Mouse (Mus musculus) E14TG2a.4 (cell line): ENCODE measurements around the gene Tmem38a.

ENCODE experiments used
- H3K27me3 ChIP-seq: 2 replicates; pipeline ENCODE4 v1.6.1; 2014; ENCODE audit warnings: low read length, control low read depth; ENCODE audit not compliant: insufficient read depth
- H3K36me3 ChIP-seq: 2 replicates; pipeline ENCODE4 v1.6.1; 2014; ENCODE audit warnings: low read length, control low read depth; ENCODE audit not compliant: insufficient read depth
- H3K4me1 ChIP-seq: replicated peaks from 2 replicates; pipeline ENCODE4 v1.6.1; 2014; ENCODE audit warnings: low read depth, low read length, control low read depth
- H3K4me3 ChIP-seq: replicated peaks from 2 replicates; pipeline ENCODE4 v1.5.1; 2014; ENCODE audit warnings: mild to moderate bottlenecking, low read length
- H3K9me3 ChIP-seq: 2 replicates; pipeline ENCODE4 v1.6.1; 2014; ENCODE audit warnings: low read length, control low read depth
- CTCF ChIP-seq: conservative IDR thresholded peaks from 2 replicates; pipeline ENCODE4 v1.5.1; 2014; ENCODE audit warnings: low read length
- NANOG ChIP-seq: IDR thresholded peaks from 2 replicates; pipeline ENCODE4 v1.6.1; 2014; ENCODE audit warnings: borderline replicate concordance, low read length, mixed read lengths
- POU5F1 ChIP-seq: IDR thresholded peaks from 2 replicates; pipeline ENCODE4 v1.6.1; 2014; ENCODE audit warnings: low read length, borderline replicate concordance

The Tmem38a gene

GRCm38 (mm10) chr8:72579374-72579773, 7.5 kb downstream of the Tmem38a start:
- no peaks in the 10 kb centered on the region for H3K9me3 ChIP-seq
- no peak for TF ChIP-seq POU5F1
- no peak for TF ChIP-seq NANOG
- TF ChIP-seq CTCF: no peak
- H3K27me3 ChIP-seq: no peaks in the 10 kb centered on the region
- 0 out of 2 replicates have a peak, but pooled peaks cover 2% of the 10 kb centered on the region for H3K36me3 ChIP-seq
- H3K4me1 ChIP-seq: peaks cover 44% of the 10 kb centered on the region
- H3K4me3 ChIP-seq: no peak overlapping the region

- no peak for TF ChIP-seq CTCF
- TF ChIP-seq POU5F1: no peak
- Histone ChIP-seq H3K27me3 (no peaks in the 10 kb centered on the region), H3K4me1 (peaks cover 47% of the 10 kb centered on the region), H3K4me3 (no peak overlapping the region), H3K36me3 (peaks cover 17% of the 10 kb centered on the region), H3K9me3 (no peaks in the 10 kb centered on the region)
Observed at GRCm38 (mm10) chr8:72583056-72583771, 11.4 kb downstream of the Tmem38a start.

GRCm38 (mm10) chr8:72584390-72584789, 12.5 kb downstream of the Tmem38a start:
- H3K27me3 ChIP-seq: no peaks in the 10 kb centered on the region
- H3K4me1 ChIP-seq: peaks cover 47% of the 10 kb centered on the region
- no peaks in the 10 kb centered on the region for H3K9me3 ChIP-seq
- peaks cover 17% of the 10 kb centered on the region for H3K36me3 ChIP-seq
- no peak for TF ChIP-seq CTCF
- TF ChIP-seq POU5F1: no peak
- no peak for TF ChIP-seq NANOG
- no peak overlapping the region for H3K4me3 ChIP-seq

GRCm38 (mm10) chr8:72587806-72588205, 16.0 kb downstream of the Tmem38a start:
- no peak overlapping the region for H3K4me3 ChIP-seq
- H3K27me3 ChIP-seq: no peaks in the 10 kb centered on the region
- H3K4me1 ChIP-seq: peaks cover 40% of the 10 kb centered on the region
- TF ChIP-seq NANOG: no peak
- TF ChIP-seq POU5F1: no peak
- no peak for TF ChIP-seq CTCF
- no peaks in the 10 kb centered on the region for H3K9me3 ChIP-seq
- peaks cover 15% of the 10 kb centered on the region for H3K36me3 ChIP-seq

DNA sequence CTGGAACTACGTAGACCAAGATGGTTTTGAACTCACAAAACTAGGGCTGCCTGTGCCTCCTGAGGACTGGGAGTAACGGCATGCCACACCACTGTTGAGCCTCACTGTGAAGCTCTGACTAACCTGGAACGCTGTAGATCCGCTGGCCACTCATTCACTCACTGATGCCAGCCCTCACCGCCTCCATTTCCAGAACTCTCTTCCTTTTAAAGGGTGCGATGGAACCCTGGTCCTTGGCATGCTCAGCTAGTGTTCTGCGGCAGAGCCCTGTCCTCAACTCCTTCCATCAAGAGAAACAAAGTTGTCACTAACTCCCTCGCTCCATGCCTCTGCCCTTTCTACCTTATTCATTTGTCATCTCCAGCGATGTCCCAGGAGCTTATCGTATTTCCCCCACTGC, 17.0 kb downstream of the Tmem38a start:
- peaks cover 15% of the 10 kb centered on the region for H3K36me3 ChIP-seq
- H3K27me3 ChIP-seq: no peaks in the 10 kb centered on the region
- H3K4me3 ChIP-seq: no peak overlapping the region
- no peaks in the 10 kb centered on the region for H3K9me3 ChIP-seq
- no peak for TF ChIP-seq POU5F1
- TF ChIP-seq NANOG: no peak
- TF ChIP-seq CTCF: no peak
- peaks cover 29% of the 10 kb centered on the region for H3K4me1 ChIP-seq

- TF ChIP-seq CTCF (no peak), NANOG (no peak), POU5F1 (no peak)
Observed at GRCm38 (mm10) chr8:72589286-72589685, 17.4 kb downstream of the Tmem38a start.

DNA sequence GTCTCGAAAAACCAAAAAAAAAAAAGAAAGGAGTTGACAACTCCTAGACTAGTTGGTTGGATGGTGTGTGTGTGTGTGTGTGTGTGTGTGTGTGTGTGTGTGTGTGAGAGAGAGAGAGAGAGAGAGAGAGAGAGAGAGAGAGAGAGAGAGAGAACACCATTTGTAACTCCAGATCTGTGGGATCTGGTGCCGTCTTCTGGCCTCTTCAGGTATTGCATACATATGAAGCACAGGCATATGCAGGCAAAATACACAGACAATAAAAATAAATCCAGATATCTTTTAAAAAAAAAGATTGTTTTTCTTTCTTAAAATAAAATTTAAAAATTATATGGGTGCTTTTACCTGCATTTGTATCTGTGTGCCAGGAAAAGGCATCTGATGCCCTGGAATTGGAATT, 18.3 kb downstream of the Tmem38a start:
- TF ChIP-seq CTCF (peak; percentile 45), NANOG (no peak)
- Histone ChIP-seq H3K4me3 (no peak overlapping the region), H3K9me3 (no peaks in the 10 kb centered on the region)

More at GRCm38 (mm10) chr8:72589286-72589685, 17.4 kb downstream of the Tmem38a start:
- Histone ChIP-seq H3K27me3 (no peaks in the 10 kb centered on the region), H3K36me3 (peaks cover 15% of the 10 kb centered on the region), H3K4me1 (peaks cover 25% of the 10 kb centered on the region), H3K9me3 (no peaks in the 10 kb centered on the region), H3K4me3 (no peak overlapping the region)

More for the DNA sequence above, 18.3 kb downstream of the Tmem38a start:
- H3K36me3 ChIP-seq: peaks cover 15% of the 10 kb centered on the region
- H3K4me1 ChIP-seq: peaks cover 17% of the 10 kb centered on the region
- H3K27me3 ChIP-seq: no peaks in the 10 kb centered on the region
